Mouse (Mus musculus) layer of hippocampus, postnatal 14 days (tissue): ENCODE measurements around the gene Pde4dip. TPM values are rescaled to one million over a fixed set of nuclear protein-coding genes. Genes with fewer than 3 reads are reported as not detected.
A peak's percentile ranks its signal among the peaks of the same experiment; 100 is the strongest.

ENCODE experiments used
- DNase-seq, 2 experiments: peaks; one replicate each; pipeline ENCODE4 v3.0.0; 2021 to 2022; ENCODE audit warnings: low spot score in 2 of 2, mixed read lengths in 1 of 2
- total RNA-seq, 2 experiments: library from RNA; stranded (reverse); gene quantifications; 2 replicates each; pipeline ENCODE4 v1.2.3; 2021

Gene Pde4dip
- total RNA-seq, 2 experiments from 2014 or later: 214 to 250 TPM

DNA sequence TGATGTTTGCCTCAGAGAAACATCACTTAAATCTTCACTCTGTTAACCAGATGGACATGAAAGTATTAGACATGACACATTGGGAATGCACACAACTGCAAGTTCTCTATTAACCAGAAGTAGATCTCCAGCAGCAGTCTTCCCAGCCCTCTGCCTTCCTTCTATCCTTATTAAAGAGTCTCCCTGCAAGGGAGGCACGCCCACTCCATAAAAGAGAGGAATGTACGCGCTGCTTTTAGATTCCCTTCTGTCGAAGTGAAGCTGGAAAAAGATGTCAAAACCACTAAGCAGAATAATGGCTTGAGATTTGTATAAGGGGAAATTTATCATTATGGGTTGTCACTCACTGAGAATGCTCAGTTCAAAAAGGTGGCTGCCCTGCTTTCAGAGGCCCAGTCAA is 42.1 kb downstream of the Pde4dip start:
- no peak for DNase-seq

DNA sequence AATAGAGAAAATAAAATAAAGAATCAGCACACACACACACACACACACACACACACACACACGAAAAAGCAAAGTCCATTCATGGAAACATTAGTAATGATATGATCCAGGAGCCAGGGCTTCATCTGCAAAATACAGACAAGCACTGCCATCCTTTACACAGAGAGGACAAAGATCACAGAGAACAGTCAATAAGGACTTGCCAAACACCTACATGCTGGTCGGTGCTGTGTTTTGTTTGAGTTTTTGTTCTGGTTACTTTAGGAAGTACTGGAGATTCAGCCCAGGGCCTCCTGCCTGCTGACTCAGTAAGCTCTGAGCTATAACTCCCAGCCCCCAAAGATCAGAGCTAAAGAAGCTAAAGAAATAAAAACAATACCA is 43.7 kb downstream of the Pde4dip start:
- no peak for DNase-seq

DNA sequence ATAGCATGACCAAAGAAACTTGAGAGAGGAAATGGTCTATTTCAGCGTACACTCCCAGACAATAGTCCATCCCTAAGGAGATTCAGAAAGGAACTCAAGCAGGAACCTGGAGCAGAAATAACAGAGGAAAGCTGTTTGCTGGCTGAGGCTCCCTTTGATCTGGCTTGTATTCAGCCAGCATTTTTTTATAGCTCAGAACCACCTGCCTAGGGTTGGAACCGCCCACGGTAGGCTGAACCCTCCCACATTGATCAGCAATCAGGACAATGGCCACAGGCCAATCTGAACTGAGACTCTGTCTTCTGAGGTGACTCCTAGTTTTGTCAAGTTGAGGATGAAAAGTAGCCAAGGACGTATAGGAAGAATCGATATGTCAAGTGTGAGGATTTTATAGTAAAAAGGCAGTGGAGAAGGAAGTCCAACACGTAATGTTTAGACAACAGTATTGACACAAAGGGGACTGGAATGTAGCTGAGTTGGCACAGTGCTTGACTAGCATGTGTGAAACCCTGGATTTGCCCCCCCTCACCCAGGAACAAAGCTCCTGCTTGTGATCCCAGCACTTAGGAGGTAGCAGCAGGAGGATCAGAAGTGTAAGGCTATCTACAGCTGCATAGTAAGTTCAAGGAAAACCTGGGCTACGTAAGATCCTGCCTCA is 44.2 kb downstream of the Pde4dip start:
- DNase-seq: peak in 1 of 2 experiments; percentile 33

DNA sequence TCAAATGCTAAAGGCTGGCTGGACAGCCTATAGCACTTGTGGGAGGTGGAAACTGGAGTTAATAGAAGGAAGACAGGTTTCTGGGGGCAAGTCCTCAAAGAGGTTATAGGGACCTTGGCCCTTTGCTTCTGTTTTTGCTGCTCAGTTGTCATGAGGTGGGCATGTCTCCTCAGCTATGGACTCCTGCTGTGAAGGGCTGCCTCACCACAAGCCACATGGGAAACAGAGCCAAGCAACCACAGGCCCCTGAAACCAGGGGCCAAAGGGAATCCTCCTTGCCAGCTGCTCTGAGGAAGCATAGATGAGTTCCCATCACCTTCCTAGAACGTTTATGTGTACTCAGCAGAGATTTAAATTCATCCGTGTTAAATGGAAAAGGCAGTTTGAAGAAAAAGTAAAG is 45.9 kb downstream of the Pde4dip start:
- no peak for DNase-seq

DNA sequence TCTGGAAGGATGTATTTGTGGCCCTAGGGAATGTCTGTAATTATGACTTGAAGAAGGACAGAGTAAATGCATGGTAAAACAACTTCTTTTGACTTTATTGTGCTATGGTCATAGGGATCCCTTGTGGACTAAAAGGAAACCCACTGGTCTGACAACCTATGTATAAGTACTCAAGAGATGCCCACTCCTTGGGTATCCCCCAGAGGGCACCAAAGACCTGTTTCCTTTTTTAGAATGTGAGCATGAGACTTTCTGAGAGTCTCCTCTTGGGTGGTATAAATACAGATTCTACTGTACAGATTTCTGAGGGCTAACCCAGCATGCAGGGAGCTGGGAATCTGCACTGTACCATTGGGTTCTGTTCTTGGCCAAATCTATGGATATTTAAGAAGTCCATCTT is 48.1 kb downstream of the Pde4dip start:
- DNase-seq: no peak

DNA sequence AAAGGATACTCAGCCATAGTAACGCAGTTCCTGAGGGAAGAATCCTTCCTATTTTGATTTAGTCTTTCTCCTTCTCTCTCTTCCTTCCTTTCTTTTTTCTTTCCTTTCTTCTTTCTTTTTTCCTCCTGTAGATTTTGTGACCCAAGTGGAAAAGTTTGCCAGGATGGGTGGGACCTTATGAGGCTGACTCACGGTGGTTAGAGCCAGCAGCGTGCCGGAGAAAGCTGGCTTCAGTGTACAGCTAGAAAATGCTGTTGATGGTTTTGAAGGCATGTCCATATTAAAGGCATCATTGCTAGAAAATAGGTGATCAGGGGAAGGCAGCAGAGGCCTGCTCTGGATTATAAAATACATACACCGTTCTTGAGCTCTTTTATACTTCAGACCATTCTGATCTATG is 52.6 kb downstream of the Pde4dip start:
- no peak for DNase-seq

DNA sequence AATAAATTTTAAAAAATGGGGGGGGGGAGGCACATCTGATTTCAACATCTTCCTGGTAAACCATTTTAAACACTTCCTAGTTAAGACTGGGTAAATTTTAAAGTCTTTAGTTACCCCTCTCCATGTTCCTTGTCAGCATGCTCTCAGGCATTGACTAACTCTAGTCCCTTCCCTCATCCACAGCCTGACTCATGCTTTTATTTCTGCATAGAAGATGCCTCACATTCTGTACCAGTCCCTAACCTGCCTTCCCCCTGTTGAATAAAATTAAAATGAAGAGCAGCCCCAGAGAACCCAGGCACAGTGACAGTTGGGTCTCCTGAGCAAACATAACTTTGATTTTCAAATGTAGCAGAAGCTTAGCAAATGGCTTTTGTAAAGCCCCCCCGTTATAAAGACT is 53.9 kb downstream of the Pde4dip start:
- no peak for DNase-seq

DNA sequence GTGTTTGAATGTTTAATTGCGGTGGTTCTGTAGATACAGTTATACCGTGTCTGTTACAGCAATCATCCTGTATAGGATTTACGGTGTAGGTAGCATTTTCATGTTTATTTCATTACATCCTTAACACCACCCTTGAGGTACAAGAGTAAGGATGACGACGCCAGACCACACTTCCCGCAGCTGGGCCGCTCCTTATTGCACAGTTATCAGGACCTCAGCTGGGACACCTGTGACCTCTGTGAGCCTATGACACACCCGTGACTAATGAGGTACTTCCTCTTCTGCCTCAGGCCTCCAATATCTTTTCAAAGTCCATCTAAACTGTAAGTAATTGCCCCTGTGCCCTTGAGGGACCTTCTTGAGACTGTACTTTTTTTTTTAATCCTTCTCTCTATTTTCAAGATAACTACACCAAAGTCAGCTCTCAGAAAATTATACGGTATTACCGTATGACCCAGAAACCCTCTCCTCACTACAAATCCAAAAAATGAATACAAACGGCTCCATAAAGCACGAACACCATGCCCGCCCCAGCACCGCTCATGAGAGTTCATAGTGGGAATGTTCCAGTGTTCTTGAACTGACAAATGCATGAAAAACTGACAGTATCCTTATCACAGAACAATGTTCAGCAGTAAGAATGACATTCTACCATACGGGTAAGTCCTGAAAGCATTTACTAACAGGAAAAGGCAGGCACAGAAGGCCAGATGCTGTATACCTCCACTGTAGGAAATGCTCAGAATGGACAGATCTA is 56.8 kb downstream of the Pde4dip start:
- no peak for DNase-seq

DNA sequence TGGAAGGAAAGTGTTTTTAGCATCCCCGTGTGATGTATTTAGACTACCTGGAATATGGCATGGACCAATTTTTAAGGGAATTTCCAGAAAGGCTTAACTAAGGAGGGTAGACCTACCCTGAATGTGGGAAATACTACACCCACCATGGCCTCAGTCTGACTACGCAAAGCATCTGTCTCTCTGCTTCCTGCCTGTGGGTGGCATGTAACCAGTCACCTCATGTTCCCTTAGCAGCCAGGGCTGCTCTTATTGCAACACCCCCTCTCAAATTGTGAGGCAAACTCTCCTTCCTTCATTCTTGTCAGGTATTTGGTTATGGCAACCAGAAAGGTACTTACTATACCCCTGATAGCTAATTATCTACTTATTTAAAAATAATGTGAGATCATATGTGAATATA is 57.9 kb downstream of the Pde4dip start:
- DNase-seq: no peak

DNA sequence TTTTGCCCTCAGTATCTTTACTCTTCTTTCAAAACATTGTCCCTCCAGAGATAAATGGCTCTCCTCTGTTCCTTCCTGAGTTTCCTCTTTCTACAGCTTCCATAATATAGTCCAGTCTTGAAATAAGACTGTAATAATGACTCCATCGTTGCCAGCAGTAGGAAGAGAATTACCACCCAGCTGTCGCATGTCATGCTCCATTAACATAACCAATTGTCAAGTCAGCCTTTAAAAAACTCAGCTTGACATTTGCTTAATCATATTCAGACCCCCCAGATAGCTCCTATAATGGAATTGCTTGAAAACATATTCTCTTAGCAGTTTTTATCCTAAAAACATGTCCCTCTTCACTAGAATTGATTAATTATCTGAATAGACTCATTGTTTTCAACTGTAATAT is 58.4 kb downstream of the Pde4dip start:
- DNase-seq: no peak

DNA sequence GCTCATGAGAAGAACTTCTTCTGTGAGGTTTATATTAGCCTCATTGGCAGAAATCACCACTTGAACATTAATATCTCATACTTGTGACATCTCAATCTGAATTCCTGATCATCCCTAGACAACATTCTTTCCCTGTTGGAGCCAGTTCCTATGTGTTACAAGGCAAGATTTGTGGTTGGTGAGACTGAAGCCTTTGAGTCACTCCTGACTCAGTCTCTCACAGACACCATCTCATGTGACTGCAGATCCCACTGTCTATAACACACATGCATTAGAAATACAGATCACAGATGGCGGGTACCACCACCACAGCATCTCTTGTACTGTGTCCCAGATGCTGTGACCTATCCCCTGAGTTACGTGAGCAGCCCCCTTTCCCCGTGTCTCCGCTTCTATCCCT is 60.2 kb downstream of the Pde4dip start:
- no peak for DNase-seq

DNA sequence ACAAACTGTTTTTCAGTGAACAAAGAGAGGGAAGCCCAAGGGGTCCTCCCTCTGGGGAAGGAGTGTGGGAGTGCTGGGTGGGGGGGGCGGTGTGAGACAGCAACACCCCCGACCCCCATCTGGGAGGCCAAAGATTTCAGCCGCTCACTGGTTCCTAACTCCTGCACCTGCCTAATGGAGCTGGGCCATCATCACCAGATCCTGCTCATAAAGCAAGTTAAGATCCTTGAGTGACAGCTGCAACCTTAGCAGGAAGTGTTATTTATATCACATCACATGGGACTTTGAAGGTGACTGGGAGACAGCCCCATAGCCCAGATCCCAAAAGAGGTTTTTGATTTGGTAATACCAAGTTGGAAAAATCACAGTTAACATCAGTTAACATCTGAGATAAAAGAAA is 63.3 kb downstream of the Pde4dip start:
- no peak for DNase-seq

DNA sequence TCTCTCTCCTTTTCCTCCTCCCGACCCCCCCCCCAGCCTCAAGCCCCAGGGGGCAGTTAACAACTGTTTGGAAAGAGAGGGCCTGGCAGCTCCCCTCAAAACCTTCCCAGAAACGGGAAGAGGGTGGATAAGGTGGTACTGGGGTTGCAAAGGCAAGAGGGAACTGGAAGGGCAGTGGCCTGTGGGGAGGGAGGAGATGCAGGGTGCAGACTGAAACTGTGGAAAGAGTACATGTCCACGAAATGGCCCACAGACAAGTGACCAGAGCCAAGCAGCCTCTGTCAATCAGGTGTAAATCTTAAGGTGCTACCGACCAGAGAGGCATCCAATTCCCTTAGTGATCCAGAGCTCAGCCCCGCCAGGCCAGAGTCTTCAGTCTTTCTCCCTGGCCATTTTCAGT is 63.8 kb downstream of the Pde4dip start:
- no peak for DNase-seq

DNA sequence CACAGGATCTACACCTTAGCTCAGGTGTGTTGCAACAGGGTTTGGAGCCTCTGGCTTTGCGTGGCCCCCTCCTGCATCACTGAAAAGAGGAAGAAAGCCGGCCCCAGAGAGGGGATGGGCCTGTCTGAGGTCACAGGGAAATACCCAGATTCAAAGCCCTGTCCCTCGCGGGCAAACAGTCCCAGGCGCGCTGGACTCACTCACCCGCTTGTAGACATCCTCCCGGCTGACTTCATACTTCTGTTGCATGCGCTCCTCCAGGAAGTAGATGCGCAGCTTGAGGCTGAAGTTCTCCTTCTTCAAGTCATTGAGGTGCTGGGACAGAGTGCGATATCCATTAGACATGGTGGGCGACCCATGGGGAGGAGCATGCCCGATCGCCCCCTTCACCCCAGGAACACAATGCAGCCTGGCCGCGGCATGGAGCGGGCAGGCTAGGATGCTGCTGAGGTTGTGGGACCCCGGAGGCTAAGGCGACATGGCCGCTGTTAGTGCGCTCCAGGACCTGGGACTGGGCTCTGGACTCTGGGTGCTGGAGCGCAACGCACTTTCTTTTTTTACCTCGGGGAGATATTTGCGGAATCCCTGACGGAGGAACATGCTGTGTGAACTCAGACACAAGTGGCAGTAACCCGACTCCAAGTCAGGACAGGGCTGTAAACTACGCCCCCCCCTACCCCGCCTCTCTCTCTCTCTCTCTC is 64.3 kb downstream of the Pde4dip start:
- no peak for DNase-seq

DNA sequence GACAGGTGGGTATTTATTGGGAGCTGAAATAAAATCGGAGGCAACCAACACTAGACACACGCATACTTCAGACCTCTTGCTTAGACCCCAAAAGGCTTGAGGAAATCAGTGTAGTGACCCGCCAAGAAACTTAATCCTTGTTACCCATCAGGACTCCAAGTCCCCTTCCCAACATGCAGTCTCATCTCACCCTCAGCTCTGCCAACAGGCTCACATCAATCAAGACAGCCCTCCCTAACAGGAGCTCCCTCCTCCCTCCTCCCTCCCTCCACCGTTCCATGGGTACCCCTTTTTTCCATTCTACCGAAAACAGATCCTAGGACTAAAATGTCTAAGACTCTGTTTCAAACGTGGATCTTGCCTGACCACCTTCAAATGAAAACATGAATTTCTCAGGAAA is 65.1 kb downstream of the Pde4dip start:
- DNase-seq: no peak

DNA sequence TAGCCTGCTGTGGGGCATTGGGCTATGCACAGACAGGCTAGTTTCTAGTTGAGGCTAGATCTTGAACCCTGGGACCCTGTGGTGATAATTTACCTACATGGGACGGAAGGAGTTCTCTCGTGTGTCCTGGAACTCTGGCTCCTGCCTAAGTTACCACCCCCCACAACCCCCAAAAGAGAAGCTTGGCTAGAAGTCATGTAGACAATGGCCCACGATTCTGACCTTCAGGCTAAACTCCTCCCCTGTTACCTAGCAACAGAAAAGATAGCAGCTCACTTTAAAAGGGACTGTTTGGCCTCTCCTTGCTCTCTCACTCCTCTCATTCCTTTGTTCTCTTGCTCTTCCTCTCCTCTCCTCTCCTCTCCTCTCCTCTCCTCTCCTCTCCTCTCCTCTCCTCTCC is 69.5 kb downstream of the Pde4dip start:
- no peak for DNase-seq

DNA sequence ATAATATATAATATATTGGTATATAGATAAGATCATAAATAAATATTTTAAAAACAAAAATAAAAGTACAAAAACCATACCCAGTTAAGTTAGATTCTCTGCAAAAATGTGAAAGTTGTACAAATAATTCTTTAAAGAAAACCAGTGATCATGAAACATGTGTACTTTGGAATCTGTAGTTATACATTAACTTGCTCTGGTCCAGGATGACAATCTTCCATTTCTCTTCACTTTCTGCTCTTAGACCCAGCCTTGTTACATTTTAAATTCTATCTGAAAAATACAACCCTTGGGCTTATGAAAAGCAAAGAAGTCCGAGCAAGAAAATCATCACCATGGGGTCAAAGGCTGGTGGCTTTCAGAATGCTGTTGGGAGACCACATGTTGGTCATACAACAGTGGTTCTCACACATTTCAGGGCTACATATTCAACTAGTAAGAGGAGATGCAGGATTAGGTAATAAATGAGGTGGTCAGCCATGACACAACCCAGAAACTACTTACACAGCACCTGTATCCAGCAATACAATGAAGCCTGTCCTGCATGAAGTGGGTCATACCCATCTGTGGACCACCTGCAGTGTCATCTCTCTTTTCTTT is 70.0 kb downstream of the Pde4dip start:
- no peak for DNase-seq

DNA sequence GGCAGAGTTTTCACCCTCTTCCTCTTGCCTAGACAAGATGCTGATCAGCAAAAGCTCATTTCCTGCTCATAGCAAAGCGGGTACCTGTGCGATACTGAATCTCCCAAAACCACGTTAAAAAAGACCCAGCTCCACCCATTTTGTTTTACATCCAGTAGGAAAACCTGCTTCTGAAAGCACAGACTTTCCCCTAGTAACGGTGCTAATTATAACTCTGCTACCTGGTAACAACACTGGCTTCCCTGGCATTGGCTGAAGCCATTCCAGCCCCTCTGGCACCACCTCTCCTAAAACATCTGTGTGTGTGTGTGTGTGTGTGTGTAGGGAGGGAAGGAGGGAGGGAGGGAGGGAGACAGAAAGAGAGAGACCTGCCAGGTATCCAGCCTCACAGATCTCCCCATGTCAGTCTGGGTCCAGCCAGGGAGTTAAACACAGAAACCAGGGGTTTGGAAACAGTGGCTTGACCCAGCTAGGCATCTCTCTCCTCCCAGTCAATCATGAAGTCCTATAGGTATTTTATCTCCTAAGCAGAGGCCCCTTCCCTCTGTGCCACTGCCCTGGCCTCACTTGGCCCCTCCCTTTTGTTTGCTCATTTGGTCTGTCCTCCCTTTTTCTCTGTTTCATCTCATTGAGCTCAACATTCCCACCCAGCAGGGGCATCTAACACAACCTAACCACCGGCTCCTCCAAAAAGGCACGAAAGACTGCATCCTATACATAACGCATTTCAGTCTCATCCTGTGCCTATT is 76.7 kb downstream of the Pde4dip start:
- DNase-seq: peak in 1 of 2 experiments; percentile 66

DNA sequence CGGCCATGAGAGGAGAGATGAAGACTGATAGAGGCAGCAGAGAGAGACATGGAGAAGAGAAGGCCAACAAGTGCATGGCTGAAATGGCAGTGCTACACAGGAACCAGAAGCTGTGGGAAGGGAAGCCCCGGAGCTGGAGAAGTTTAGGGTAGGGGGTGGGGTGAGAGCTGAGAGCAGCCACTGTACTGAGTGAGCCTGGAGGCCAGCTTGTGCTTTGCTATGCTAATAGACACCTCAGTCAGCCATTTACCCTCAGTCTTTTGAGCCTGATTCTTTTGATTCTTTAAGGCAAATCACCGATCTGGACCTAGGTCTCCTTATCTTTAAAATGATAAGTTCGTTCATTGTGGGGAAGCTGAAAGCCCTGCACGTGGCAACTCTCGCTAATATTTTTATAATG is 77.3 kb downstream of the Pde4dip start:
- no peak for DNase-seq

DNA sequence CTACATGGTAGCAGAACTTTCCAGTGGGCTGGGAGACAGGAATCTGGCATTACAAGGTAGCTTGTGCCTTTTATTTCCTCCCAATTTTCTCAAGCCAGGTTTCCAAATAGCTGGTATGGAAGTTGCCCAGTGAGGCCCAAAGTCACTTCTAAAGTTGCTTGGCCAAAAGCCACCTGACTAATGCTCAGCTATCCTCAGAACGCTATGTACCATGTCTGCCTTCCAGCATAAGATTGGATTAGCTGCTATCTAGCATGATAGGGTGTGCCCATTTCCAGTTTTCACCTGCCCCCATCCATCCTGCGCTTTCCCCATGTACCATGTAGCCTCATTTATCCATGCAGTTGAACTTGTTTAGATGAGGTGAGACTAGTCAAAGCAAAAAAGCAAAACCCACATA is 78.2 kb downstream of the Pde4dip start:
- DNase-seq: no peak

DNA sequence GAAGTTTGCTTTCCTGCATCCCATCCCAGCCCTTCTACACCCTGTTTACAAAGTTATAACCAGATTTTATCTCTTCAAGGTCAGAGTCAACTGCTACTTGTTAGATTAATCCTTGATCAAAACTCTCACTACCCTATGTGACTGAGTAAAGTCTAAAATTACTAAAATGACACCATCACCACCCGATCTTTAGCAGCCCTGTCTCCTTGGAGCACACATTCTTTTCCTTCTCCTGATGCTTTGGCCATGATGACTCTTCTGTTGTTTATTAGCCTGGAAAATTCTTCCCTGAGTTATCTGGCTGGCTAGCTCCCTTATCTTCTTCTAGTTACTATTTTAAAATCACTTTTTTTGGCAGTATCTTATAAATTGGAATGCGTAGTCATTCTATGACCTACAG is 82.9 kb downstream of the Pde4dip start:
- DNase-seq: no peak
